Mouse (Mus musculus): ENCODE results near the gene Foxs1. TPM values are rescaled to one million over a fixed set of nuclear protein-coding genes. Genes with fewer than 3 reads are reported as not detected.

The Foxs1 gene
- polyA plus RNA-seq, 1 experiment from 2014 or later, result 1.7 TPM

DNA sequence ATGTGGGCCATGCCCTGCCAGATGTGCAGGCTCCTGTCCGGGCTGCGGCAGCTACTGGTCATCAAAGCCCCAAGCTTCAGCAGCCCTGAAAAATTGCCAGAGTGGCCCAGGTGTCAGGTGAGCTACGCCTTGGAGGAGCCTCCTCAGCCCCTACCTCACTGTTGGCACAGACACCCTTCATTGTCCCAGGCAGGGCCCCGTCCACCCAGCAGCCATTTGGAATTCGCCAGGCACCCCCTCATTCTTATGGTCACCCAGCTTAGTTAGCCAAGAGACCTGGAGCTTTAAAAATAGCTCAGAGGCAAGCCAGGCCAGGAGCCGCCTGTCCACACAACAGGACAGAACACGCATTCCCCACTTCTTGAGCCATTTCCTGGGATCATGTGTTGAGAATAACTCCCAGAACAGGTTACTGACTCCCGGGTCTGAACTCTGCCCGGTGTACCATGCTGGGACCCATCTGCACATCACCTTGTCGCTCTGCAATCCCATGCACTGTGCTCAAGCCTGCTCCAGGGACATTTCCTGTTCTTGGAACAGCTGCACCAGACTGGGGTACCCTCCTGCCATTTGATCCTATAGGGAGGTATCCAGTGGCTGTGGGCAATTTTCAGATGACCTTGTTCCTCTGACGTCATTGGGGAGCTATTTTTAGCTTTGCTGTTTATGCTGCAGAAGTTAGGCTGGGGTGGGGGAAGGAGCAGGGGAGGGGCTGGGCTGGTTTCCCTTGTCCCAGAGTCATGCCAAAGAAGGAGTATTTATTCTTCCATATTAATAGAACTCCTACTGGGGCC is 27.8 kb downstream of the Foxs1 start:
- no peak overlapping the region for H3K4me3 ChIP-seq (ENCODE audit: low read depth, low read length)
- no peak overlapping the region for H3K4me2 ChIP-seq (replicated peaks; ENCODE audit: low read depth, low read length)
- ATAC-seq (ENCODE audit: low FRiP score) (no peak), DNase-seq (ENCODE audit: low spot score) (no peak)
- H3K9me3 ChIP-seq (ENCODE audit: control insufficient read depth, low read length), result no peaks in the 10 kb centered on the region
- no peak overlapping the region for H3K27ac ChIP-seq (ENCODE audit: low read depth, low read length)
- no peaks in the 10 kb centered on the region for H3K36me3 ChIP-seq (ENCODE audit: control insufficient read depth, insufficient read depth, low read length)
- H3K27me3 ChIP-seq (ENCODE audit: control insufficient read depth, insufficient read depth, low read length), result no peaks in the 10 kb centered on the region
- H3K4me1 ChIP-seq (replicated peaks; ENCODE audit: control insufficient read depth, insufficient read depth, low read length), result 0 out of 2 replicates have a peak, but pooled peaks cover 3% of the 10 kb centered on the region
- 67% methylated on average over 10 of the region's 11 CpGs for WGBS
- H3K9ac ChIP-seq (ENCODE audit: low read depth, low read length), result no peak overlapping the region

DNA sequence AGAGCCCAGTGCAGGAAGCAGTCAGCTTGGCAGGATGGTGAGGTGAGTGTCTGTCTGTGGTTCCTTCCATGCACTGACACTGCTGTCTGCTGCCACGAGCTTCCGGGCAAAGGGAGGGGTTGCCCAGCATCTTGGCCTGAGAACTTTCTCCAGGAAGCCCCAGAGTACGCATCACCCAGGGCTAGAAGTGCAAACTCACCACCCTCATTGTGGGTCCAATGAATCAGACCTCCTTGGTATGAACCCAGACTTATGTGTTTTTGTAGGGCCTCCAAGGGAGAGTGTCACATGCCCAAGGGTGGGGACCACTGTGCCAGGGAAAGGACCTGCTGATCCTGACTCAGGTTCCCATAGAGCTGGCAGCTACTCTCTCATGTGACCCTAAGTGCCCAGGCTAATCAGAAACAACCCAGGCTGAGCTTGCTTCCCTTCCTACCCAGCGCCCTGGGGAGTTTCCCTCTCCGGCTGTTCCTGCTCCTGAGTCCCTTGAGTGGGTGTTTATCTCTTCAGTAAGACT is 28.8 kb downstream of the Foxs1 start:
- Histone ChIP-seq H3K27ac (ENCODE audit: low read depth, low read length) (no peak overlapping the region), H3K9ac (ENCODE audit: low read depth, low read length) (no peak overlapping the region), H3K4me3 (ENCODE audit: low read depth, low read length) (no peak overlapping the region), H3K36me3 (ENCODE audit: control insufficient read depth, insufficient read depth, low read length) (no peaks in the 10 kb centered on the region), H3K4me1 (replicated peaks; ENCODE audit: control insufficient read depth, insufficient read depth, low read length) (0 out of 2 replicates have a peak, but pooled peaks cover 3% of the 10 kb centered on the region), H3K9me3 (ENCODE audit: control insufficient read depth, low read length) (no peaks in the 10 kb centered on the region), H3K4me2 (replicated peaks; ENCODE audit: low read depth, low read length) (no peak overlapping the region), H3K27me3 (ENCODE audit: control insufficient read depth, insufficient read depth, low read length) (no peaks in the 10 kb centered on the region)
- ATAC-seq (ENCODE audit: low FRiP score), result no peak
- no peak for DNase-seq (ENCODE audit: low spot score)
- 75% methylated on average over 5 of the region's 5 CpGs for WGBS

DNA sequence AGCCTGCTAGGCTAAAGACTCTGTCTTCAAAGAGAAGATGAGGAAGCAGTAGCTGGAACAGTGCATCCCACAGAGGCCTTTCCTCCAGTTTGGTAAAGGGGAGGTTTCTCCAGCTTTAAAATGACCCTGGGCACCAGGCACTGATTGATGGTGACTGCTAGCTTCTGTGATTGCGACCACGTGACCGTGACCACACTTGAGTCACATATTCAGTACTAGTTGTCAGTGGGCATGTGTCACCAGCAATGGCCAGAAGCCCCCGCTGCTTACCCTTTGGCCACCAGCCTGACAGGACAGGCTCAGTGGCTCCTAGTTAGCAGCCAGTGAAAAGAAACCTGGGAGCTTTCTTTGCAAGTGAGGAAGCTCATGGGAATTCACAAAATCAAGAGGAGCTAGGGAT is 29.4 kb downstream of the Foxs1 start:
- WGBS, result 61% methylated on average over 4 of the region's 4 CpGs
- DNase-seq (ENCODE audit: low spot score), result no peak

DNA sequence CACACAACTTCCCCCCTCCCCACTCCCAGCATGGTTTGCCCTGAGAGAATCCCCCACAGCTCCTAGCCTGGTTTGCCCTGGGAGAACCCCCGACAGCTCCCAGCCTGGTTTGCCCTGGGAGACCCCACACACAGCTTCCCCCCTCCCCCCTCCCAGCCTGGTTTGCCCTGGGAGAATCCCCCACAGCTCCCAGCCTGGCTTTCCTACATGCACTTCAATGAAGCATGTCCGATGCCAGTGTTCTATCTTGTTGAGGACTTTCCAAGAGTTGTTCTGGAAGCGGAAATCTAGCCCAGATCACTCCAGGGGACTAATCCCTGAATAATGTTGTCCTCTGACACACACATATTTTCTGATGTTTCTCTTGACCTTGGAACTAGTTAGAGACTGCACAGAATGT is 30.4 kb downstream of the Foxs1 start:
- H3K4me3 ChIP-seq (ENCODE audit: low read depth, low read length), result no peak overlapping the region
- no peak overlapping the region for H3K4me2 ChIP-seq (replicated peaks; ENCODE audit: low read depth, low read length)
- H3K9ac ChIP-seq (ENCODE audit: low read depth, low read length), result no peak overlapping the region
- ATAC-seq (ENCODE audit: low FRiP score) (no peak), DNase-seq (ENCODE audit: low spot score) (no peak)
- 27% methylated on average over 3 of the region's 3 CpGs for WGBS
- no peaks in the 10 kb centered on the region for H3K36me3 ChIP-seq (ENCODE audit: control insufficient read depth, insufficient read depth, low read length)
- no peak overlapping the region for H3K27ac ChIP-seq (ENCODE audit: low read depth, low read length)
- no peaks in the 10 kb centered on the region for H3K9me3 ChIP-seq (ENCODE audit: control insufficient read depth, low read length)
- 0 out of 2 replicates have a peak, but pooled peaks cover 3% of the 10 kb centered on the region for H3K4me1 ChIP-seq (replicated peaks; ENCODE audit: control insufficient read depth, insufficient read depth, low read length)
- no peaks in the 10 kb centered on the region for H3K27me3 ChIP-seq (ENCODE audit: control insufficient read depth, insufficient read depth, low read length)

More for the DNA sequence above, 29.4 kb downstream of the Foxs1 start:
- H3K4me2 ChIP-seq (replicated peaks; ENCODE audit: low read depth, low read length), result no peak overlapping the region
- no peak for ATAC-seq (ENCODE audit: low FRiP score)
- no peak overlapping the region for H3K4me3 ChIP-seq (ENCODE audit: low read depth, low read length)
- H3K4me1 ChIP-seq (replicated peaks; ENCODE audit: control insufficient read depth, insufficient read depth, low read length), result 0 out of 2 replicates have a peak, but pooled peaks cover 3% of the 10 kb centered on the region
- H3K9ac ChIP-seq (ENCODE audit: low read depth, low read length), result no peak overlapping the region
- no peak overlapping the region for H3K27ac ChIP-seq (ENCODE audit: low read depth, low read length)
- no peaks in the 10 kb centered on the region for H3K36me3 ChIP-seq (ENCODE audit: control insufficient read depth, insufficient read depth, low read length)
- no peaks in the 10 kb centered on the region for H3K9me3 ChIP-seq (ENCODE audit: control insufficient read depth, low read length)
- no peaks in the 10 kb centered on the region for H3K27me3 ChIP-seq (ENCODE audit: control insufficient read depth, insufficient read depth, low read length)

DNA sequence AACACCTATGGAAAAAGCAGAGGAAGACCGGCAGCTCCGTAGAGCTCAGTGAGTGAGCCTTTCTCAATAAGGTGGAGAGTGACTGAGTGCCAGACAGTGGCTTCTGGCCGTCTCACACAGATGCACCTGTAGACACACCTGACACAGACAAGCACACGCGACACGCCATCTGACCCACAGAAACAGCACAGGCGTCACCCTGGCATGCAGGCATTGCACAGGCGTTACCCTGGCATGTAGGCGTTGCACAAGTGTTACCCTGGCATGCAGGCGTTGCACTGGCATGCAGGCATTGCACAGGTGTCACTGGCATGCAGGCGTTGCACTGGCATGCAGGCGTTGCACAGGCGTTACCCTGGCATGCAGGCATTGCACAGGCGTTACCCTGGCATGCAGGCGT is 31.7 kb downstream of the Foxs1 start:
- H3K4me1 ChIP-seq (replicated peaks; ENCODE audit: control insufficient read depth, insufficient read depth, low read length), result no peaks in the 10 kb centered on the region
- no peak overlapping the region for H3K27ac ChIP-seq (ENCODE audit: low read depth, low read length)
- no peaks in the 10 kb centered on the region for H3K27me3 ChIP-seq (ENCODE audit: control insufficient read depth, insufficient read depth, low read length)
- H3K36me3 ChIP-seq (ENCODE audit: control insufficient read depth, insufficient read depth, low read length), result no peaks in the 10 kb centered on the region
- no peaks in the 10 kb centered on the region for H3K9me3 ChIP-seq (ENCODE audit: control insufficient read depth, low read length)
- no peak for ATAC-seq (ENCODE audit: low FRiP score)
- no peak overlapping the region for H3K9ac ChIP-seq (ENCODE audit: low read depth, low read length)
- H3K4me3 ChIP-seq (ENCODE audit: low read depth, low read length), result no peak overlapping the region
- no peak overlapping the region for H3K4me2 ChIP-seq (replicated peaks; ENCODE audit: low read depth, low read length)
- WGBS, result 89% methylated on average over 15 of the region's 15 CpGs
- no peak for DNase-seq (ENCODE audit: low spot score)

DNA sequence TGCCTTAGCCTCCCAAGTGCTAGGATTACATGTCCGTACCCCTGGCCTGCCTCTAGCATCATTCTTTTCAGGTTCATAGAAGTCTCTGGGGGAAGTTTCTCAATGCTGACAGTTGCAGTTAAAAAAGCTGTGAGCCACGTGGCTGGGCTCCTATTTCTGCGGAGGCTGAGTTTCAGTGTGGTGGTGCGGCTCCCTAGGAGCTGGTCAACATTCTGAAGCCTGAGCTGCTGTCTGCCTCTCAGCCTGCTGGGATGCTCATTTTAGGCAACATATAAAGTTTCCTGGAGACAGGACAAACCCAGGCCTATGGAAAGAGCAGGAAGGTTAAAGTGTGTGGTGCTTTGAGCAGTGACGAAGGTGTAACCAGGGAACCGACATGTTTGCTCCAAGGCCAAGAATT is 34.0 kb downstream of the Foxs1 start:
- H3K27me3 ChIP-seq (ENCODE audit: control insufficient read depth, insufficient read depth, low read length), result no peaks in the 10 kb centered on the region
- ATAC-seq (ENCODE audit: low FRiP score) (no peak), DNase-seq (ENCODE audit: low spot score) (no peak)
- H3K36me3 ChIP-seq (ENCODE audit: control insufficient read depth, insufficient read depth, low read length), result 0 out of 2 replicates have a peak, but pooled peaks cover 4% of the 10 kb centered on the region
- WGBS, result 73% methylated on average over 6 of the region's 6 CpGs
- no peak overlapping the region for H3K4me3 ChIP-seq (ENCODE audit: low read depth, low read length)
- no peak overlapping the region for H3K4me2 ChIP-seq (replicated peaks; ENCODE audit: low read depth, low read length)
- no peak overlapping the region for H3K27ac ChIP-seq (ENCODE audit: low read depth, low read length)
- H3K4me1 ChIP-seq (replicated peaks; ENCODE audit: control insufficient read depth, insufficient read depth, low read length), result no peaks in the 10 kb centered on the region
- H3K9me3 ChIP-seq (ENCODE audit: control insufficient read depth, low read length), result no peaks in the 10 kb centered on the region
- no peak overlapping the region for H3K9ac ChIP-seq (ENCODE audit: low read depth, low read length)

DNA sequence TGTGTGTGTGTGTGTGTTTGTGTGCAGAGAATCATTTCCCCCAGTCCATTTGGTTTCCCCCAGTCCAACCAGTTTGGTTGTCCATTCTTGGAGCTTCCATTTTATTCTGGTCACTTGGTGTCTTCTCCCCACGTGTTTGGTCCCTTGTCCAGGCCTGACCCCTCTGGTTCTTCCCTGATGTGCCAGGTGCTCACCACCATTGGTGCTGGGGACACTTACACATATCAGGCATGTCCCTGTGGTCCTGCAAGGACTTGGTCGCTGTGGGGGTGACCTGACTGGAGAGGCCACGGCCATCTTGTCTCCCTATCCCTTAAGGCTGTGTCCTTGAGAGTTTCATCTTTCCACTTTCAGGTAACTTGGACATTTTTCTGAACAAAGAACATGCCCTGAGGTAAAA is 36.1 kb downstream of the Foxs1 start:
- Histone ChIP-seq H3K36me3 (ENCODE audit: control insufficient read depth, insufficient read depth, low read length) (peaks cover 20% of the 10 kb centered on the region; the same call in 1 of the 2 replicates), H3K27ac (ENCODE audit: low read depth, low read length) (no peak overlapping the region)

DNA sequence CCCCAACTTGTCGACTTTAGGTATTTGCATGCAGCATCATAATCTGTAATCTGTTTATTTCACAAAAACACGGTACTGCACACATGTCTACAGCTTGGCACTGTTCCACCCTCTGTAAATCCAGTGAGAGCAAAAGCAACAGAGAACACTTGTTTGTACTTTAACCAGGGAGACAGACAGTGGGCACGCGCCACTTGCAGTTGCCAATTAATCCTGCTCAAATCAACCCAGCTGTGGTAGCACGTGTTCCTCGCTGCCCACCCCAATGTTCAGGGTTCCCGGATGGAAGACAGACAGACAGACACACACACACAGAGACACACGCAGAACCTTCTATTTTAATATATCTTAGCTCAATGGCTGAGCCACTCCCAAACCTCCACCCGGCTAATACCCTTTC is 37.2 kb downstream of the Foxs1 start:
- H3K27me3 ChIP-seq (ENCODE audit: control insufficient read depth, insufficient read depth, low read length), result no peaks in the 10 kb centered on the region
- no peaks in the 10 kb centered on the region for H3K4me1 ChIP-seq (replicated peaks; ENCODE audit: control insufficient read depth, insufficient read depth, low read length)
- no peak overlapping the region for H3K9ac ChIP-seq (ENCODE audit: low read depth, low read length)
- no peak for DNase-seq (ENCODE audit: low spot score)
- ATAC-seq (ENCODE audit: low FRiP score), result no peak
- H3K9me3 ChIP-seq (ENCODE audit: control insufficient read depth, low read length), result no peaks in the 10 kb centered on the region
- WGBS, result 93% methylated on average over 9 of the region's 9 CpGs
- H3K36me3 ChIP-seq (ENCODE audit: control insufficient read depth, insufficient read depth, low read length), result peaks cover 24% of the 10 kb centered on the region; the same call in 1 of the 2 replicates
- no peak overlapping the region for H3K4me3 ChIP-seq (ENCODE audit: low read depth, low read length)
- H3K27ac ChIP-seq (ENCODE audit: low read depth, low read length), result no peak overlapping the region
- H3K4me2 ChIP-seq (replicated peaks; ENCODE audit: low read depth, low read length), result no peak overlapping the region

More for the DNA sequence above, 36.1 kb downstream of the Foxs1 start:
- no peak for DNase-seq (ENCODE audit: low spot score)
- H3K9ac ChIP-seq (ENCODE audit: low read depth, low read length), result no peak overlapping the region
- no peaks in the 10 kb centered on the region for H3K27me3 ChIP-seq (ENCODE audit: control insufficient read depth, insufficient read depth, low read length)
- H3K4me1 ChIP-seq (replicated peaks; ENCODE audit: control insufficient read depth, insufficient read depth, low read length), result no peaks in the 10 kb centered on the region
- H3K9me3 ChIP-seq (ENCODE audit: control insufficient read depth, low read length), result no peaks in the 10 kb centered on the region
- 87% methylated on average over 3 of the region's 3 CpGs for WGBS
- no peak overlapping the region for H3K4me3 ChIP-seq (ENCODE audit: low read depth, low read length)
- H3K4me2 ChIP-seq (replicated peaks; ENCODE audit: low read depth, low read length), result no peak overlapping the region
- no peak for ATAC-seq (ENCODE audit: low FRiP score)

DNA sequence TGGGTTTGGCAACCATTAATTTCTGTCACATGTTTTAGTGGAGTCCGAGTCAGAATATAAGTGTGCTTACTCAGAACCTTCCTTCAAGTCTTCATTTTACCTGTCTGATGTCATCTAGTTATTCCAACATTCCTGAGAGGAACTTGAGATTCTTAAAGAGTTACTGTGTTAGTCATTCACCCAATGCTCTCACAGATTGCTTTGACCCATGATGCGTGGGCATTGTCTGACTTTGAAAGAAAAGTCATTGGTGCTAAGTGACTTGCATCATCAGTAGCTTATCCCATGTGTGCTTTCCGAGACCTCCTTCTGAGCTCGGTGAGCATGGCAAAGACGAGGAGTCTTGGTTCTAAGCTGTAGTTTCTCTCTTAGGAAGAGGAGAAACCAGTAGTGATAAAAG is 44.2 kb downstream of the Foxs1 start:
- ATAC-seq (ENCODE audit: low FRiP score), result no peak
- 93% methylated on average over 5 of the region's 5 CpGs for WGBS
- DNase-seq (ENCODE audit: low spot score), result no peak
- Histone ChIP-seq H3K4me3 (ENCODE audit: low read depth, low read length) (no peak overlapping the region), H3K36me3 (ENCODE audit: control insufficient read depth, insufficient read depth, low read length) (peaks cover 33% of the 10 kb centered on the region; the same call in 1 of the 2 replicates), H3K27me3 (ENCODE audit: control insufficient read depth, insufficient read depth, low read length) (no peaks in the 10 kb centered on the region), H3K4me2 (replicated peaks; ENCODE audit: low read depth, low read length) (no peak overlapping the region), H3K9me3 (ENCODE audit: control insufficient read depth, low read length) (no peaks in the 10 kb centered on the region), H3K9ac (ENCODE audit: low read depth, low read length) (no peak overlapping the region), H3K27ac (ENCODE audit: low read depth, low read length) (no peak overlapping the region), H3K4me1 (replicated peaks; ENCODE audit: control insufficient read depth, insufficient read depth, low read length) (no peaks in the 10 kb centered on the region)

All from hindbrain, embryonic 11.5 days (tissue).